Mouse (Mus musculus) ES-Bruce4 (cell line): ENCODE results near the gene Arhgap35. TPM values are rescaled to one million over a fixed set of nuclear protein-coding genes. Genes with fewer than 3 reads are reported as not detected.
"Not testable (repeated sequence)": the region's sequence is repeated elsewhere in the genome, so short reads cannot be mapped to it uniquely, and the experiment has no call there.

Experiments
- H3K27ac ChIP-seq: 2 replicates; pipeline ENCODE4 v1.5.1; 2012; ENCODE audit warnings: low read length, inconsistent platforms; ENCODE audit not compliant: insufficient read depth
- H3K27me3 ChIP-seq: 2 replicates; pipeline ENCODE4 v1.6.1; 2012; ENCODE audit warnings: mild to moderate bottlenecking, low read length, inconsistent platforms; ENCODE audit not compliant: control insufficient read depth, poor library complexity, insufficient read depth, severe bottlenecking
- H3K36me3 ChIP-seq: 2 replicates; pipeline ENCODE4 v1.6.1; 2012; ENCODE audit warnings: inconsistent platforms, mild to moderate bottlenecking, low read length, moderate library complexity; ENCODE audit not compliant: control insufficient read depth, poor library complexity, insufficient read depth, severe bottlenecking
- H3K4me1 ChIP-seq: one replicate; pipeline ENCODE4 v1.8.1; 2011; ENCODE audit warnings: low read length; ENCODE audit not compliant: control insufficient read depth, insufficient read depth
- H3K4me3 ChIP-seq: 2 replicates; pipeline ENCODE4 v1.5.1; 2011; ENCODE audit warnings: low read depth, mild to moderate bottlenecking, low read length
- H3K9ac ChIP-seq: 2 replicates; pipeline ENCODE4 v1.6.1; 2012; ENCODE audit warnings: low read depth, mild to moderate bottlenecking, inconsistent platforms; ENCODE audit not compliant: poor library complexity, severe bottlenecking
- H3K9me3 ChIP-seq: replicated peaks from 2 replicates; pipeline ENCODE4 v1.6.1; 2012; ENCODE audit warnings: mild to moderate bottlenecking, low read length, inconsistent platforms; ENCODE audit not compliant: control insufficient read depth, poor library complexity, insufficient read depth, severe bottlenecking
- CTCF ChIP-seq: IDR thresholded peaks from one replicate; pipeline ENCODE4 v1.8.1; 2011; ENCODE audit warnings: low read depth, low read length
- EP300 ChIP-seq: IDR thresholded peaks from 2 replicates; pipeline ENCODE4 v1.6.1; 2011; ENCODE audit warnings: low read depth, low read length; ENCODE audit not compliant: insufficient read depth
- POLR2A ChIP-seq: IDR thresholded peaks from one replicate; pipeline ENCODE4 v1.8.1; 2011; ENCODE audit warnings: low read length; ENCODE audit not compliant: insufficient read depth
- polyA plus RNA-seq: library from polyadenylated mRNA; stranded (reverse); fragments of >200 nt; gene quantifications from 2 replicates; pipeline ENCODE4 v1.2.4, GENCODE M21; 2011; ENCODE audit warnings: low read depth; ENCODE audit not compliant: missing spikeins, insufficient read depth, insufficient read length

Gene Arhgap35
- polyA plus RNA-seq, 1 experiment: 48.5 TPM

DNA sequence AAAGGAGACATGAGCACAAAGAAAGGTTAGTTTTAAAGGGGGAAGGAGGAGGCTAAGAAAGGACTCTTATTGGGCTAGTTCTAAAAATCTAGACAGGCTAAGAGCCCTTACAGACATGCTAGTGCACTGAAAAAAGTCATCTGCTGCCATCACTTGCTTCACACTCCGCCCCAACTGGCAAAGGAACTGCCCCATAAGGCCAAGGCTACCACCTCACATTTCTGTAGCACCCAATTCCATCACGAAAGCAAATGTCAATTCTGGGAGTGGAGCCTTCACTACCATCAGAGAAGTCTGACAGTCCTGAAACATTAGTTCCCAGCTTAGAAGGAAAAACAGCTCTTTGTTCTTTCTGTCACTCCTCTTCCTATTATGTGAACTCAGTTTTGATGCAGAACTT, 4.4 kb downstream of the Arhgap35 start:
- H3K27me3 ChIP-seq: no peaks in the 10 kb centered on the region
- TF ChIP-seq POLR2A (no peak), EP300 (no peak)
- no peaks in the 10 kb centered on the region for H3K9me3 ChIP-seq
- H3K9ac ChIP-seq: no peak overlapping the region
- H3K4me1 ChIP-seq: no peaks in the 10 kb centered on the region
- no peak overlapping the region for H3K27ac ChIP-seq
- H3K36me3 ChIP-seq: peaks cover 6% of the 10 kb centered on the region
- H3K4me3 ChIP-seq: no peak overlapping the region

DNA sequence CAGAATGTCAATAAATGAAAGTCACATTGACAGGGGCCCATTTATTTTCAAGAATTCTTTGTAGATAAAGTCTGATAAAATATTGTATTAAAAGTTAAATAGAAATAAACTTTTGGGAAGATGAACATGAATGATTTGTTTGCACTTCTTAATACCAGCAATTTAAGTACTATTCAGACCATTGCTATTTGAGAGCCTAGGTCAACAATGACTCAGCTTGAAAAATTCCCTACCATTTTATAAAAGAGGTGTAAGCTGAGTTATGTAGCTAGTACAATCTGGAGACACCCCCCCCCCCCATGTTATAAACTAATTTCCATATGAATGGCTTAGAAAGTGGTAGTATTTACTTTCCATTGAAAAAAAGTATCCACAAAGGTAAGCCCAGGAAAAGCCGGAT, 5.8 kb downstream of the Arhgap35 start:
- H3K9ac ChIP-seq: no peak overlapping the region
- no peak overlapping the region for H3K27ac ChIP-seq
- H3K4me1 ChIP-seq: no peaks in the 10 kb centered on the region
- H3K4me3 ChIP-seq: no peak overlapping the region
- H3K36me3 ChIP-seq: peaks cover 6% of the 10 kb centered on the region
- H3K27me3 ChIP-seq: no peaks in the 10 kb centered on the region
- no peaks in the 10 kb centered on the region for H3K9me3 ChIP-seq
- TF ChIP-seq EP300 (no peak), POLR2A (no peak), CTCF (no peak)

DNA sequence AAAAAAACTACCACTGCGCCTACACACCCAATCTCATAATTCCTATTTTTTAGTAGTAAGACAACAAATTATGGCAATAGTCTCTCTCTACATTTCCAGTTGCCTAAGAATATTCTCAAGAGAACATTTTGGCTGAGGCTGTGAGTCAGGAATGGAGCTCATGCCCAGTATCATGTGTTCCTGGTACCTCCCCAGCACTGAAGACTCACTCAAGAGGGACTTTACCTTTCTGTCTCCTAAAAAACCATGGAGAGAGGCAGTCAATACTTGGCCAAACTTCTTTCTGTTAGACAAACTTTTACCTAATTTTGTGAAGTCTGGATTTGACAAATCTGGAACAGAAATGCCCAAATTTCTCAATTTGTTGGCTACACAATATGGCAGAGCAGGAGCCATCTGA, 6.7 kb downstream of the Arhgap35 start:
- Histone ChIP-seq H3K27ac (no peak overlapping the region), H3K9ac (no peak overlapping the region), H3K9me3 (no peaks in the 10 kb centered on the region), H3K4me3 (no peak overlapping the region), H3K36me3 (peaks cover 6% of the 10 kb centered on the region), H3K4me1 (no peaks in the 10 kb centered on the region), H3K27me3 (no peaks in the 10 kb centered on the region)
- no peak for TF ChIP-seq CTCF
- TF ChIP-seq EP300: no peak
- no peak for TF ChIP-seq POLR2A

DNA sequence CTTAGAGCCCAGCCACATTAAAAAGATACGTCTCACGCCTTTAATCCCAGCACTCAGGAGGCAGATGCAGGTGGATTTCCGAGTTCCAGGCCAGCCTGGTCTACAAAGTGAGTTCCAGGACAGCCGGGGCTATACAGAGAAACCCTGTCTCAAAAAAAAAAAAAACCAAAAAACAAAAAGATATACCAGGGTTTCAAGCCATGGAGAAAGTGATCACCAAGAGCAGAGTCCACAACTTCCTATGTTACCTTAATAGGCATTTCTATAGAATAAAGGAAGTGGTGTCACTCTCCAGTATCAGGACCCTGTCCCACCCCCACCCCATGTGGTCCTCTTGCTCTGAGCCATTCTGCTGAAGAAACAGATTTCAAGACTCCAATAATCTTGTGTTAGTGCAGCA, 8.0 kb downstream of the Arhgap35 start:
- H3K9me3 ChIP-seq, H3K27me3 ChIP-seq, H3K4me3 ChIP-seq, H3K36me3 ChIP-seq, H3K9ac ChIP-seq, H3K27ac ChIP-seq, H3K4me1 ChIP-seq: not testable (repeated sequence)

DNA sequence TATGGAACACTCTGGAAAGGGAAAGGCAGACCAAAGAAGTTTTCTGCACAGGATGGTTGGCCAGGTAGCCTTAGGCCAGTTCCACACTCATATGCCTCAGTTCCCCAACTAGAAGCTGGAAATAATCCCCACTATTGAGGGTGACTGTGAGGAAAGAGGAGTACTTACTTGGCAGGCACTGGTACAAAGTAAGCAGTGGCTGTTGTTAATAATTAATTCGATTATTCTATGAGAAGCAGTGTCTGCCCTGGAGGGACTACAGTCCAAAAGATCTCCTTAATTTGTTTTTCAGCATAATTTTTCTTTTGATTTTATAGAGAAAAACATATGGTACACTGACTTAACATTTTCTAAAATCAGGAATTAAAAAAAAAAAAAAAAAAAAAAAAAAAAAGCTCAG, 10.7 kb downstream of the Arhgap35 start:
- Histone ChIP-seq H3K4me1 (no peaks in the 10 kb centered on the region), H3K4me3 (no peak overlapping the region), H3K27me3 (no peaks in the 10 kb centered on the region), H3K27ac (no peak overlapping the region), H3K36me3 (no peaks in the 10 kb centered on the region), H3K9ac (no peak overlapping the region), H3K9me3 (no peaks in the 10 kb centered on the region)
- TF ChIP-seq CTCF (no peak), EP300 (no peak), POLR2A (no peak)

DNA sequence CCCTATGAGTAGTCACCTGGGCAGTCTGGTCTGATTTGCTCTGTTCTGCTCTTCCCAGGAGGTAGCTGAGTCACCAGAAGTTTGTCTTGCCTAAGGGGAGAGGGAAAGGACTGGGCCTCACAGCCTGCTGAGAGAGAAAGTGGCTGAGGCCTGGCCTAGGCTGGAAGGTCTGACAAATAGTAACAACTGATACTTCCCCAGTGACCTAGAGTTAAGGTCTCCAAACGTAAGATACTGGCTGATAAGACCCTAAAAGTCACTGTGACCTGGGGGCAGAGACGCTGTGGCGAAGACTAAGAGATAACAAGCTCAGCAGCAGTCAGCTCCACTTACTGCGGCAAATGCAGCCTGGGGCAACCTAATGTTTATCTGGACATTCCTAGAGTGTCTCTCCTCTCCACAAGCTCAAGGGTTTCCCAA, 13.1 kb downstream of the Arhgap35 start:
- no peak overlapping the region for H3K27ac ChIP-seq
- no peaks in the 10 kb centered on the region for H3K27me3 ChIP-seq
- no peaks in the 10 kb centered on the region for H3K9me3 ChIP-seq
- no peak overlapping the region for H3K4me3 ChIP-seq
- H3K4me1 ChIP-seq: no peaks in the 10 kb centered on the region
- H3K9ac ChIP-seq: no peak overlapping the region
- H3K36me3 ChIP-seq: no peaks in the 10 kb centered on the region
- TF ChIP-seq POLR2A (no peak), EP300 (no peak), CTCF (no peak)
